Mouse (Mus musculus) embryonic facial prominence, embryonic 11.5 days (tissue): ENCODE results near the gene Fam189b. TPM values are rescaled to one million over a fixed set of nuclear protein-coding genes. Genes with fewer than 3 reads are reported as not detected.

Experiments
- ATAC-seq: fragments of 200-750 bp; cut with Nextera tagmentation; replicated peaks from 2 replicates; pipeline ENCODE4 v1.8.0; 2017; ENCODE audit warnings: low read depth; ENCODE audit not compliant: insufficient number of reproducible peaks, low FRiP score, low TSS enrichment
- DNase-seq: peaks from one replicate; pipeline ENCODE4 v3.0.0-alpha.2; 2015; ENCODE audit warnings: low spot score
- H3K27ac ChIP-seq: fragments of 300-500 bp; sonication (generic); replicated peaks from 2 replicates; pipeline ENCODE4 v1.5.1; 2014; ENCODE audit warnings: mild to moderate bottlenecking, low read depth, low read length, control low read depth
- H3K27me3 ChIP-seq: fragments of 300-500 bp; sonication (generic); 2 replicates; pipeline ENCODE4 v1.6.1; 2014; ENCODE audit warnings: mild to moderate bottlenecking, low read length, moderate library complexity, mixed read lengths; ENCODE audit not compliant: control insufficient read depth, insufficient read depth
- H3K36me3 ChIP-seq: fragments of 300-500 bp; sonication (generic); replicated peaks from 2 replicates; pipeline ENCODE4 v1.6.1; 2014; ENCODE audit warnings: low read depth, mild to moderate bottlenecking, low read length, moderate library complexity, mixed read lengths; ENCODE audit not compliant: control insufficient read depth, insufficient read depth
- H3K4me1 ChIP-seq: fragments of 300-500 bp; sonication (generic); 2 replicates; pipeline ENCODE4 v1.6.1; 2014; ENCODE audit warnings: low read length, mixed read lengths; ENCODE audit not compliant: control insufficient read depth, insufficient read depth
- H3K4me2 ChIP-seq: fragments of 300-500 bp; sonication (generic); 2 replicates; pipeline ENCODE4 v1.6.1; 2014; ENCODE audit warnings: low read depth, mild to moderate bottlenecking, control low read depth, low read length, moderate library complexity
- H3K4me3 ChIP-seq: fragments of 300-500 bp; sonication (generic); 2 replicates; pipeline ENCODE4 v1.5.1; 2014; ENCODE audit warnings: low read depth, low read length, control low read depth
- H3K9ac ChIP-seq: fragments of 300-500 bp; sonication (generic); replicated peaks from 2 replicates; pipeline ENCODE4 v1.6.1; 2014; ENCODE audit warnings: mild to moderate bottlenecking, control low read depth, low read length
- H3K9me3 ChIP-seq: fragments of 300-500 bp; sonication (generic); replicated peaks from 2 replicates; pipeline ENCODE4 v1.6.1; 2016; ENCODE audit warnings: mild to moderate bottlenecking, low read length, inconsistent platforms, mixed read lengths; ENCODE audit not compliant: control insufficient read depth
- WGBS: fragments of 180-500 bp; shearing (Covaris S2); extraction: QIAGEN DNeasy Blood & Tissue Kit; methylation state at CpG from one replicate; pipeline ENCODE4 v1.1.7; 2014; 5-methylcytosine and 5-hydroxymethylcytosine counted together
- microRNA counts: library from miRNA; unstranded; fragments of <30 nt; microRNA quantifications from one replicate; lab custom pipeline; 2016
- microRNA-seq: library from miRNA; unstranded; fragments of <30 nt; microRNA quantifications from one replicate; pipeline ENCODE4, GENCODE M21; 2016; ENCODE audit warnings: borderline number of aligned reads
- polyA plus RNA-seq: library from polyadenylated mRNA; unstranded; fragments of >200 nt; fragmentation: Nextera tagmentation; extraction: Ambion mirVana; gene quantifications from 2 replicates; pipeline ENCODE4 v1.2.1, GENCODE M21; 2014

The Fam189b gene
- polyA plus RNA-seq, 1 experiment from 2014 or later: 15.3 TPM

DNA sequence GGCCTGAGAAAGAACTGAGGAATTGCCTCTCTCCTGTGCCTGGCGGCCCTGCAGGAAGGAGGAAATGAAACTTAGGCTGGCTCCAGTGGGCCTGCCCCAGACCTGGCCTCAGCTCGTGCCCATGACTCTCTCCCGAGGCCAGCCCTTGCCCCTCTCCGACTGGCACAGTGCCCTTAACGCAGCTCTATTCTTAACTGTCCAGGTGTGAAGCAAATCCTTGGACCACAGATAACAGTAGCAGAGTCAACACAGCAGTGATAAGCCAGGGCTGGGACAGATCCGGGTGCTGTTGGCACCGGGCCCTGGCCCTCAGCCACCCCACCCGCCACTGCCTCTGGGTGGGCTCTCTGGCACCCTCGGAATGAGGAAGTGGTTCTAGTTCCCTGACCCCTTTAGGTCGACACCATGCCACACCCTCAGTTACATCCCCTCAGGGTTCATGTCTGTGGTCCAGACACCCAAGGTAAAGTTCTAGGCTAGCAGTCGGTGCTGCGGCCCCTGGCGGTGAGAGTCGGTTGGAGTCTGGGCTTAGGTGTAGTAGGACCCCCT is 50.7 kb downstream of the Fam189b start:
- Histone ChIP-seq H3K9ac (no peak overlapping the region), H3K27ac (no peak overlapping the region), H3K4me1 (peaks cover 5% of the 10 kb centered on the region), H3K4me2 (no peak overlapping the region), H3K27me3 (peaks cover 2% of the 10 kb centered on the region; the same call in 1 of the 2 replicates), H3K36me3 (no peaks in the 10 kb centered on the region), H3K4me3 (no peak overlapping the region), H3K9me3 (no peaks in the 10 kb centered on the region)
- WGBS: 78% methylated on average over 14 of the region's 14 CpGs
- ATAC-seq: no peak
- DNase-seq: no peak

DNA sequence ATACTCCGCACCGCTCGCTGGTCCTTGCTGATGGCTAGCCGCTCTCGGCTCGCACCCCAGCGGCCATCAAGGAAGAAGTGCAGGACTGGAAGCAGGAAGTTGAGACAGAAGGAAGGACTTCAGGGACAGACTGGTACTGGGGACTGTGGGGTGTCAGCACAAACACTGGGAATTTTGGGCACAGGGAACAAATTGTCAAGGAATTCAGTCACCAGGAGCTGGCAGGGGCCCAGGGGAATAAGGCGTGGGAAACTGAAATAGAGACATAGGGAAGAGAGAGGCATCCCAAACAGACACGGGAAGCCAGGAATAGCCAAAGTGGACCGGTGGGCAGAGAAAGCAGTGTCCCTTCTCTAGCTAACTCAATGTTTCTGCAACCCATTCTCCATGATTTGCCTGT is 53.6 kb downstream of the Fam189b start:
- Histone ChIP-seq H3K4me2 (no peak overlapping the region), H3K4me1 (no peaks in the 10 kb centered on the region), H3K36me3 (no peaks in the 10 kb centered on the region; the same call in 1 of the 2 replicates), H3K9me3 (no peaks in the 10 kb centered on the region), H3K9ac (no peak overlapping the region), H3K27ac (no peak overlapping the region), H3K27me3 (no peaks in the 10 kb centered on the region), H3K4me3 (no peak overlapping the region)
- WGBS: 90% methylated on average over 10 of the region's 10 CpGs
- no peak for ATAC-seq
- DNase-seq: no peak

DNA sequence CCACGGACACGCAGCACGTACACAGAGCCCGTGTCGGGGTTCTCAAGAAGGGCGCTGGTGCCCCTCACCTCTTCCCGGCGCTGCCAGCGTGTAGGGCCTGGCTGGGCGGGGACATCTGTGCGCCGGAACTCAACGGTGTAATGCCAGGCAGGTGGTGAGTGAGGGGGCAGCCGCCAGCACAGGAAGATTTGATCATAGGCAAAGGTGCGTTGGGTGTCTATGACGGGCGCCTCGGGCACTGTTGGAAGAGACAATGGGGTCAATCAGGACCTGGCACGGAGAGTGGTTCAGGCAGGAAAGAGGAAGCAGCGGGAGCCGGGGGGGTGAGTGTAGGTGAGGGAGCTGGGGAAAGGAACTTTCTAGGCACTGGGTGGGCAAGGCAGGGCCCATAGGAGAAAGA is 54.7 kb downstream of the Fam189b start:
- no peak overlapping the region for H3K4me3 ChIP-seq
- ATAC-seq: no peak
- no peaks in the 10 kb centered on the region for H3K27me3 ChIP-seq
- DNase-seq: no peak
- no peaks in the 10 kb centered on the region; the same call in 1 of the 2 replicates for H3K36me3 ChIP-seq
- no peaks in the 10 kb centered on the region for H3K9me3 ChIP-seq
- no peak overlapping the region for H3K27ac ChIP-seq
- H3K4me2 ChIP-seq: no peak overlapping the region
- no peaks in the 10 kb centered on the region for H3K4me1 ChIP-seq
- no peak overlapping the region for H3K9ac ChIP-seq
- WGBS: 92% methylated on average over 21 of the region's 21 CpGs

DNA sequence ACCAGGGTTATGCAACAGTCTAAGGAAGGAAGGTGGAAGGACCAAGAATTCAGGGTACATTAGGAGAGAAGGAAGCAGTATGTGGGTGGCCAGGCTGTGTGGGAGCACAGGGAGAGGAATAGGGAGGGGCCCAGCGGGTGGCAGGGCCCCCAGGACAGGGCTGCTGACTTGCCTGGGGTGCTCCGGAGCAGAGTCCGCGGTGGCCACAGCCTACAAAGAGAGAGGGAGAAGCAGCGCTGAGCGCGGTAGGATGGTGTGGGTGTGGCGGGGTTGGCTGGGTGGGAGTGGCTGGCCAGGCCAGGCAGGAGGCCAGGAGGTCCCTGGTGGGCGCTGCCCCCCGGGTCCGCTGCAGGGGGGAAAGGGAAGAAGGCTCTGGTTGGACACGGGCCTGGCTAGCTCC is 55.6 kb downstream of the Fam189b start:
- H3K36me3 ChIP-seq: no peaks in the 10 kb centered on the region; the same call in 1 of the 2 replicates
- 81% methylated on average over 11 of the region's 12 CpGs for WGBS
- no peaks in the 10 kb centered on the region for H3K9me3 ChIP-seq
- DNase-seq: no peak
- no peak overlapping the region for H3K4me2 ChIP-seq
- H3K27me3 ChIP-seq: no peaks in the 10 kb centered on the region
- H3K27ac ChIP-seq: no peak overlapping the region
- H3K4me3 ChIP-seq: no peak overlapping the region
- H3K9ac ChIP-seq: no peak overlapping the region
- H3K4me1 ChIP-seq: no peaks in the 10 kb centered on the region; the same call in 1 of the 2 replicates
- ATAC-seq: no peak

MicroRNAs within 50 kb of the gene (microRNA counts, 519-probe panel; counts per million panel counts)
- 3,553 counts per million, percentile 52 among the panel's probes with 10 or more counts for microRNA mmu-miR-92b (lab: Ali Mortazavi, UCI)

Small RNA genes within 50 kb of the gene (microRNA-seq; reads per million reads assigned to microRNA genes)
- gene Mir92b: 2,864 reads per million, percentile 82 among the genes with 10 or more reads in this experiment

Other genes with a start within 250 kb of the Fam189b start
- 14.1 and 15.2 TPM in 2 replicates for gene Ash1l, start 232.5 kb upstream of the Fam189b start, polyA plus RNA-seq
- 171 and 173 TPM in 2 replicates for gene Dap3, start 232.0 kb upstream of the Fam189b start, polyA plus RNA-seq
- 14.4 and 18.0 TPM in 2 replicates for gene Rusc1, start 89.8 kb upstream of the Fam189b start, polyA plus RNA-seq
- not detected in 2 replicates for gene Gm43738, start 82.0 kb upstream of the Fam189b start, polyA plus RNA-seq
- gene Fdps, start 81.2 kb upstream of the Fam189b start, polyA plus RNA-seq: 299 and 334 TPM in 2 replicates
- 1.5 and 2.0 TPM in 2 replicates for gene Pklr, start 47.0 kb upstream of the Fam189b start, polyA plus RNA-seq
- 1.2 and 2.4 TPM in 2 replicates for gene Hcn3, start 22.9 kb upstream of the Fam189b start, polyA plus RNA-seq
- gene Clk2, start 18.3 kb upstream of the Fam189b start, polyA plus RNA-seq: 28.2 and 28.5 TPM in 2 replicates
- gene Scamp3, start 5.7 kb upstream of the Fam189b start, polyA plus RNA-seq: 80.5 and 91.1 TPM in 2 replicates
- 34.6 TPM in 2 replicates for gene Gba, start 19.8 kb downstream of the Fam189b start, polyA plus RNA-seq
- gene Thbs3, start 32.0 kb downstream of the Fam189b start, polyA plus RNA-seq: 24.4 and 26.0 TPM in 2 replicates
- 208 and 225 TPM in 2 replicates for gene Mtx1, start 43.9 kb downstream of the Fam189b start, polyA plus RNA-seq
- gene Muc1, start 45.9 kb downstream of the Fam189b start, polyA plus RNA-seq: 0.90 and 1.3 TPM in 2 replicates
- 287 and 288 TPM in 2 replicates for gene Krtcap2, start 62.8 kb downstream of the Fam189b start, polyA plus RNA-seq
- gene Trim46, start 63.2 kb downstream of the Fam189b start, polyA plus RNA-seq: 3.0 and 4.5 TPM in 2 replicates
- gene Dpm3, start 76.2 kb downstream of the Fam189b start, polyA plus RNA-seq: 82.4 and 87.9 TPM in 2 replicates
- gene Slc50a1, start 87.4 kb downstream of the Fam189b start, polyA plus RNA-seq: 39.8 and 45.7 TPM in 2 replicates
- 26.9 and 30.2 TPM in 2 replicates for gene Efna1, start 98.0 kb downstream of the Fam189b start, polyA plus RNA-seq
- gene Efna3, start 139.8 kb downstream of the Fam189b start, polyA plus RNA-seq: 6.6 and 8.3 TPM in 2 replicates
- gene Efna4, start 154.9 kb downstream of the Fam189b start, polyA plus RNA-seq: 39.1 and 39.5 TPM in 2 replicates
- gene Adam15, start 166.9 kb downstream of the Fam189b start, polyA plus RNA-seq: 17.8 and 17.9 TPM in 2 replicates
- 0.32 TPM in 1 of 2 replicates, not detected in the other for gene Dcst2, start 178.8 kb downstream of the Fam189b start, polyA plus RNA-seq
- 0.21 TPM in 1 of 2 replicates, not detected in the other for gene Dcst1, start 182.1 kb downstream of the Fam189b start, polyA plus RNA-seq
- gene Zbtb7b, start 211.6 kb downstream of the Fam189b start, polyA plus RNA-seq: 0.49 and 1.1 TPM in 2 replicates
- 0.80 TPM in 1 of 2 replicates, not detected in the other for gene Lenep, start 219.7 kb downstream of the Fam189b start, polyA plus RNA-seq
- 23.8 and 24.4 TPM in 2 replicates for gene Flad1, start 228.7 kb downstream of the Fam189b start, polyA plus RNA-seq
- 648 and 668 TPM in 2 replicates for gene Cks1b, start 235.2 kb downstream of the Fam189b start, polyA plus RNA-seq
- 43.6 and 53.0 TPM in 2 replicates for gene Shc1, start 235.3 kb downstream of the Fam189b start, polyA plus RNA-seq
- gene Pygo2, start 247.1 kb downstream of the Fam189b start, polyA plus RNA-seq: 55.8 and 56.5 TPM in 2 replicates